Mouse (Mus musculus): ENCODE data around the gene Tex28. TPM values are rescaled to one million over a fixed set of nuclear protein-coding genes. Genes with fewer than 3 reads are reported as not detected.
A peak's percentile ranks its signal among the peaks of the same experiment; 100 is the strongest.
"Not testable (repeated sequence)": the region's sequence is repeated elsewhere in the genome, so short reads cannot be mapped to it uniquely, and the experiment has no call there.

Tex28 gene
- total RNA-seq (2021), result not detected
- long read RNA-seq, experiment 1, result 0 reads
- long read RNA-seq, experiment 2, result 0 reads

DNA sequence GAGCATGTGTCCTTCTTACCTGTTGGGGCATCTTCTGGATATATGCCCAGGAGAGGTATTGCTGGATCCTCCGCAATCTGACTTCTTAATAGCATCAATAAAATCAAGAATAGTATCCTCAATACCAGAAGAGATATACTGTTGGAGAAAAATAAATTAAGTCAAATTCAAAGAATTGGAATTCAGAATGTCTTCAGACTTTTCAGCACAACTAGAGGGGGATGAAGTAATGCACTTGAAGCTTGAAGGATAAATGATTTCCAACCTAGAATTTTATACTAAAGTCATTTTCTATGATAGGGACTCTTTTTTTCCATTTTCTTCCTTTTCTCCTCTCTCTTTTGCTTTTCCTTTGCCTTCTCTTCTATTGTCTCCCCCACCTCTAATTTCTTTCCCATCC lies at the start of gene Tex28:
Gene Tex28 (minus strand): TSS at position 101 of the 400 bp plus-strand sequence.
- no peak for DNase-seq (ENCODE audit: low spot score in 2 of 2)

GRCm38 (mm10) chrX:74203556-74203955 lies 35.9 kb upstream of the Tex28 start:
- no peak for DNase-seq (ENCODE audit: low spot score in 2 of 2)

DNA sequence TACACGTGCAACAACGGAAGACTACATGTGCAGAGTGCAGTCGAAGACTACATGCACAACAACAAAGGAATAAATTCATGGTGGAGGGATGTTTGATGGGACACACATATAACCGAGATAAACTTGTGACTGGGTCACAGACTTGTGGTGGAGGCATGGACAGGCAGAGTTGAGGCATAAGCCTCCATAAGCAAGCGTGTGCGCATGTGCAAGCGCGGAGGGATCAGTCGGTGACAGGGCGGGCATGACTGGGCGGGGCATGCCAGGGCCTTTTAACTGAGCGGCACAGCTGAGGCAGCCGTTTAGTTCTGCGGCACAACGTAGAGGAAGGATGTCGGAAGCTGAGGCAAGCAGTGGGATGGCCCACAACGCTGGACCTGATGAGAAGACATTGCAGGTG lies 9.3 kb upstream of the Tex28 start, which contains the start of gene Tktl1:
Gene Tktl1 (plus strand): TSS at position 301 of the 400 bp plus-strand sequence.
- no peak for DNase-seq (ENCODE audit: low spot score in 2 of 2)

GRCm38 (mm10) chrX:74135263-74135662 lies 32.4 kb downstream of the Tex28 start, which contains the start of gene Mecp2:
Gene Mecp2, minus strand, starts transcription at chrX:74135363.
- not testable (repeated sequence) for DNase-seq (ENCODE audit: low spot score in 2 of 2)

- no peak for DNase-seq (ENCODE audit: low spot score in 2 of 2)
Measured at GRCm38 (mm10) chrX:74127164-74127563, 40.5 kb downstream of the Tex28 start, which contains the start of gene Opn1mw. Gene Opn1mw, plus strand, starts transcription at chrX:74127464.

GRCm38 (mm10) chrX:74124975-74125374 lies 42.7 kb downstream of the Tex28 start:
- no peak for DNase-seq (ENCODE audit: low spot score in 2 of 2)

DNA sequence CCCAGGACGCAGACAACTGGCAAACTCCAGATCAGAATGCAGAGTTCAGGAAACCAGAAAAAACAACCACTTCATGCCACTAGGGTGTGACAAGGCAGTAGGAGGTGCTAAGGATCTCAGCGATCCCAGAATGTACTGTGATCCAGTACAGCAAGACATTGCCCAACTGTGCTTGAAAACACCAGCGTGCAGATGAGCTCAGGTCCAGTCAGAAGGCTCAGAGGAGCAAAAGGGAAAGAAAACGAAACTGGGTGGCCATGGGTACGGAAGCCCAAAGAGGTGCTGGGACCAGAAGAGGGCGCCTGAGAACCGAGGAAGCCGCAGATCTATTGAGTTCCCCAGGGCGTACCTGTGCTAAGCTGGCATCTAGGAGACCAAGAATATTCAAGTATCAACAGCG lies 52.1 kb downstream of the Tex28 start:
- peak; percentile 15 to 36 for DNase-seq (ENCODE audit: low spot score in 2 of 2)

DNA sequence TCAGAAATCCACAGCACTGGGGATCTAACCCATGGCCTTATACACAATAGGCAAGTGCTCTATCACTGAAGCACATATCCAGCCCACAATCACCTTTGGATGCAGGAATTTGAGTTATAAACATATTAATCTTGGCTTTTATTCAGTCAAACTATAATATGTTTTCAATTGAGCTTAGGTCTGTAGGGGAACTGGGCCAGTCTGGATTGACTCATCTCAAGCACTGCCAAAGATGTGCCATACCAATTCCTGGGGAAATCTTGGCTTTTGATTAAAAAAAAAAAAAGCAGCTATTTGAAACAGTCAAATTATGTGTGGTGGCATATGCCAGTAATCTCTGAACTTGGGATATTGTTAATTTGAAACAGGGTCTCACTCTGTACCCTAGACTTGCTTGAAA lies 53.6 kb downstream of the Tex28 start:
- no peak for DNase-seq (ENCODE audit: low spot score in 2 of 2)

- no peak for DNase-seq (ENCODE audit: low spot score in 2 of 2)
Measured at GRCm38 (mm10) chrX:74108747-74109146, 58.9 kb downstream of the Tex28 start.

DNA sequence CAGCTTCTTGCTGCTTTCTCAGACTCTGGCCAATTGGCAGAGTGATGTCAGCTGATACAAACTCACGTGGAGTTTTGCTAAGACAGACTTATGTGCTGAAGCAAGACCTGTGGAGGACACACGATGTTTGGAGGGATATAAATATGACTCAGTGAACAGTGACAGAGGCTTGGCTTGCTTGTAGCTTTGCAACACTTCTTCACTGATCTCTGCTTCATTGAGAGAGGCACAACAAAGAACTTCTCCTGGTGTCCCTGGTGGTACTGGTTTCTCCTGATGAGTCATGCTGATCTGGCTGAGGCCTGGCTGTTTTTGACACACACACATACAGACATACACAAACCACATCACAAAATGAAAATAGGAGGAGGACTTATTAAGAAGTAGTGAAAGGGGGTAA lies 61.7 kb downstream of the Tex28 start:
- no peak for DNase-seq (ENCODE audit: low spot score in 2 of 2)

DNA sequence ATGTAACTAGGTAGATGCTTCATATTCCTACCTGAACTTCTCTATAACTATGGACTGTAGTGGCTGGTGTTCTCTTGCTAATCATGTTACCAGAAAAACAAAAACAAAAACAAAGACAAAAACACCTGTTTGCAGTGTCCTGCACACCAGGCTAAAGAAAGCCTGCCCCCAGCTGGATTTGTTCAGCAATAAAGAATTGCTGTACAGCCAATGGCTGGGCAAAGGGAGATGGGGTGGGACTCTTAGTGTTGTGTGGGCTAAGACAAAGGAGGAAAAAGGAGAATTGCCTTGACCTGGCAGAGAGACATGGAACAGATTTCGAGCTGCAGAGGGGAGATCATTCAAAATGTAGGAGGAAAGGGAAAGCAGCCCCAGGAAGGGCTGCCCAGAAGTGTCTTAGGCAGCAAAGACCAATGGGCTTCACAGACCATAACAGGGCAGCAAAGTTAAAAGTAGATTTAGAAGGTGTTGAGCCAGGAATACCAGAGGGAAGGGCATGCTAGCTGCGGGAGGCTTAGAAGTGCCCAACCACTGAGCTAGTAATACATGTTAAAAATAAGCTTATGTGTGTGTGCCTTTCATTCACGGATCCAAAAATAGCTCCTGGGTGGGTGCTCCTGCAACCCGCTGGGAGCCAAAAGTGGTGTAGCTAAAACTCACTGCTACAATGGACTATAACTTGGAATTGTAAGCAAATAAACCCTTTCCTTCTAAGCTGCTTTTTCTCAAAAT lies 64.0 kb downstream of the Tex28 start:
- DNase-seq (ENCODE audit: low spot score in 2 of 2), result no peak

Other genes with a start within 250 kb of the Tex28 start
- 1 to 10 TPM; 4.1 to 5.0 TPM for gene Arhgap4, start 246.0 kb downstream of the Tex28 start, total RNA-seq (2021)
- gene Naa10, start 245.9 kb downstream of the Tex28 start, total RNA-seq (2021), result 10 to 100 TPM; 62.8 to 70.1 TPM
- gene Renbp, start 237.0 kb downstream of the Tex28 start, total RNA-seq (2021), result 1 to 10 TPM; 5.5 to 6.3 TPM
- gene Hcfc1, start 201.5 kb downstream of the Tex28 start, total RNA-seq (2021), result 10 to 100 TPM; 72.6 to 76.3 TPM
- 10 to 100 TPM; 47.6 to 56.5 TPM for gene Irak1, start 143.9 kb downstream of the Tex28 start, total RNA-seq (2021)
- gene Opn1mw, start 40.4 kb downstream of the Tex28 start, total RNA-seq (2021), result not detected
- 10 to 100 TPM; 75.0 to 77.6 TPM for gene Mecp2, start 32.5 kb downstream of the Tex28 start, total RNA-seq (2021)
- not detected for gene Tktl1, start 9.4 kb upstream of the Tex28 start, total RNA-seq (2021)
- 100 to 1,000 TPM; 133 to 154 TPM for gene Flna, start 82.0 kb upstream of the Tex28 start, total RNA-seq (2021)
- gene Emd, start 86.8 kb upstream of the Tex28 start, total RNA-seq (2021), result 10 to 100 TPM; 37.9 to 39.3 TPM
- gene Rpl10, start 103.0 kb upstream of the Tex28 start, total RNA-seq (2021), result 100 to 1,000 TPM; 156 to 173 TPM
- gene Taz, start 114.1 kb upstream of the Tex28 start, total RNA-seq (2021), result 10 to 100 TPM; 47.9 to 67.4 TPM
- gene Dnase1l1, start 114.5 kb upstream of the Tex28 start, total RNA-seq (2021), result 1 to 10 TPM; 2.0 to 2.2 TPM
- 100 to 1,000 TPM; 302 to 318 TPM for gene Atp6ap1, start 129.3 kb upstream of the Tex28 start, total RNA-seq (2021)
- gene Gdi1, start 137.2 kb upstream of the Tex28 start, total RNA-seq (2021), result 100 to 1,000 TPM; 656 to 707 TPM
- gene Fam50a, start 145.2 kb upstream of the Tex28 start, total RNA-seq (2021), result 10 to 100 TPM; 36.5 to 44.4 TPM
- gene Plxna3, start 161.2 kb upstream of the Tex28 start, total RNA-seq (2021), result 10 to 100 TPM; 41.8 to 42.3 TPM
- gene Lage3, start 185.8 kb upstream of the Tex28 start, total RNA-seq (2021), result 10 to 100 TPM; 32.6 to 35.7 TPM
- gene Ubl4a, start 205.4 kb upstream of the Tex28 start, total RNA-seq (2021), result 10 to 100 TPM; 57.5 to 59.6 TPM
- 1 to 10 TPM; 1.8 to 2.0 TPM for gene Slc10a3, start 205.5 kb upstream of the Tex28 start, total RNA-seq (2021)
- 10 to 100 TPM; 16.9 to 23.5 TPM for gene Fam3a, start 225.4 kb upstream of the Tex28 start, total RNA-seq (2021)
- gene Ikbkg, start 225.5 kb upstream of the Tex28 start, total RNA-seq (2021), result 10 to 100 TPM; 45.3 to 47.5 TPM

Measured in layer of hippocampus, postnatal 14 days (tissue).